8 mouse cellular contexts compared by ENCODE assay signal in the genomic region with DNA sequence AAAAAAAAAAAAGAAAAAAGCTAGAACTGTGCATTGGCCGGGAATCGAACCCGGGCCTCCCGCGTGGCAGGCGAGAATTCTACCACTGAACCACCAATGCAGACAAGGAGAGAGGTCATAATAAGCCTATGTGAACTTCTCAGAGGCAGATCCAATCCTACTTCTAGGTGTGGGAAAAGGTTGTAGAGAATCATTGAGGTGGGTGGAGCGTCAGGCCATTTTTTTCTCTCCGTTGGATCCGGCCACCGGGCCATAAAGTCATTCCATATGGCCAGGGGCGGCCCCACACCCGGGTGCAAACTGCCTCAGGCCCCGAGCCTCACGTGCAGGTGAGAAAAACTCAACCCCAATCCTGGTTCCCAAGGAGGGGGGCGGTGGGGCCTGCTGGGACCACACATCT. TPM values are rescaled to one million over a fixed set of nuclear protein-coding genes. Genes with fewer than 3 reads are reported as not detected.
DNase-seq lines count a peak whose midpoint lies in the region; ATAC-seq lines count a peak whose summit lies in the region.

No protein-coding gene starts in this region.

- peaks cover 20% of the 10 kb centered on the region for H3K4me1 ChIP-seq in hindbrain, embryonic 16.5 days (ENCODE audit: control insufficient read depth, insufficient read depth, low read depth, low read length)
- H3K4me1 ChIP-seq in megakaryocyte, embryonic 14.5 days: peaks cover 72% of the 10 kb centered on the region

- intact Hi-C loops in left cerebral cortex, postnatal 10 days (cut with DNase I): no loop called here

- peak overlapping the region; percentile 50 for H3K9ac ChIP-seq in hindbrain, embryonic 16.5 days (ENCODE audit: low read depth, low read length)

- DNase-seq in MN1 (ENCODE audit: low spot score): peak; percentile 91
- peak; percentile 88 for DNase-seq in cerebellum, adult 9-11 months
- peak; percentile 90 to 95 for DNase-seq in frontal cortex, postnatal 36 days (ENCODE audit: low spot score in 2 of 2)
- peak; percentile 69 to 82 for DNase-seq in left cerebral cortex, postnatal 10 days (ENCODE audit: extremely low spot score in 1 of 2, low spot score in 2 of 2)
- DNase-seq in right cerebral cortex, postnatal 10 days (ENCODE audit: low spot score in 2 of 2): peak; percentile 77 to 84
- peak; percentile 90 for DNase-seq in yolk sac, embryonic 10.5 days (ENCODE audit: low spot score)

- H3K36me3 ChIP-seq in hindbrain, embryonic 16.5 days (ENCODE audit: control insufficient read depth, insufficient read depth, low read length): no peaks in the 10 kb centered on the region
- no peaks in the 10 kb centered on the region for H3K36me3 ChIP-seq in megakaryocyte, embryonic 14.5 days (replicated peaks; ENCODE audit: low read length)

- H3K27me3 ChIP-seq in hindbrain, embryonic 16.5 days (replicated peaks; ENCODE audit: control insufficient read depth, insufficient read depth, low read length): no peaks in the 10 kb centered on the region
- peaks cover 3% of the 10 kb centered on the region for H3K27me3 ChIP-seq in megakaryocyte, embryonic 14.5 days (replicated peaks)

- H3K9me3 ChIP-seq in hindbrain, embryonic 16.5 days (ENCODE audit: control insufficient read depth, low read length): no peaks in the 10 kb centered on the region
- H3K9me3 ChIP-seq in megakaryocyte, embryonic 14.5 days: no peaks in the 10 kb centered on the region

- ATAC-seq in hindbrain, embryonic 16.5 days: no peak

- peak overlapping the region; percentile 97 for H3K4me2 ChIP-seq in hindbrain, embryonic 16.5 days (ENCODE audit: low read length)

- H3K27ac ChIP-seq in hindbrain, embryonic 16.5 days (ENCODE audit: low read depth, low read length): no peak overlapping the region; the same call in 1 of the 2 replicates

- WGBS in hindbrain, embryonic 16.5 days: 1% methylated on average over 15 of the region's 15 CpGs

- peak overlapping the region; percentile 70 for H3K4me3 ChIP-seq in hindbrain, embryonic 16.5 days (ENCODE audit: low read length)
- peak overlapping the region; percentile 96 for H3K4me3 ChIP-seq in megakaryocyte, embryonic 14.5 days (replicated peaks)

RNA-seq across cellular contexts. Expression of a gene that starts 1.4 kb away (rescaled TPM):
- polyA plus RNA-seq in hindbrain, embryonic 16.5 days (2015; fragmentation: Nextera tagmentation; extraction: Ambion mirVana): 1.4 and 1.8 TPM in 2 replicates
- under 1 TPM; 0.57 to 0.73 TPM for total RNA-seq in left cerebral cortex, postnatal 10 days (2021)
- polyA plus RNA-seq in megakaryocyte, embryonic 14.5 days (2012; ENCODE audit: insufficient read depth, low replicate concordance): 7.5 and 44.1 TPM in 2 replicates

RNA-seq across cellular contexts. Expression of a gene that starts 3.6 kb away (rescaled TPM):
- polyA plus RNA-seq in hindbrain, embryonic 16.5 days (2015; fragmentation: Nextera tagmentation; extraction: Ambion mirVana): 0.94 and 1.2 TPM in 2 replicates
- under 1 TPM; 0.51 to 0.64 TPM for total RNA-seq in left cerebral cortex, postnatal 10 days (2021)
- polyA plus RNA-seq in megakaryocyte, embryonic 14.5 days (2012; ENCODE audit: insufficient read depth, low replicate concordance): 1.3 and 13.9 TPM in 2 replicates

RNA-seq across cellular contexts. Expression of a gene that starts 6.9 kb away (rescaled TPM):
- polyA plus RNA-seq in hindbrain, embryonic 16.5 days (2015; fragmentation: Nextera tagmentation; extraction: Ambion mirVana): 8.1 and 8.5 TPM in 2 replicates
- 1 to 10 TPM; 8.6 to 10.0 TPM for total RNA-seq in left cerebral cortex, postnatal 10 days (2021)
- not detected in 2 replicates for polyA plus RNA-seq in megakaryocyte, embryonic 14.5 days (2012; ENCODE audit: insufficient read depth, low replicate concordance)

RNA-seq across cellular contexts. Expression of a gene that starts 23.7 kb away (rescaled TPM):
- 11.1 and 11.2 TPM in 2 replicates for polyA plus RNA-seq in hindbrain, embryonic 16.5 days (2015; fragmentation: Nextera tagmentation; extraction: Ambion mirVana)
- 10 to 100 TPM; 71.2 to 83.9 TPM for total RNA-seq in left cerebral cortex, postnatal 10 days (2021)
- 42.3 and 83.5 TPM in 2 replicates for polyA plus RNA-seq in megakaryocyte, embryonic 14.5 days (2012; ENCODE audit: insufficient read depth, low replicate concordance)

RNA-seq across cellular contexts. Expression of a gene that starts 30.5 kb away (rescaled TPM):
- polyA plus RNA-seq in hindbrain, embryonic 16.5 days (2015; fragmentation: Nextera tagmentation; extraction: Ambion mirVana): 402 and 475 TPM in 2 replicates
- total RNA-seq in left cerebral cortex, postnatal 10 days (2021): 1,000 to 10,000 TPM; 1,124 to 1,163 TPM
- 61.5 and 159 TPM in 2 replicates for polyA plus RNA-seq in megakaryocyte, embryonic 14.5 days (2012; ENCODE audit: insufficient read depth, low replicate concordance)
